Mouse (Mus musculus) olfactory bulb, adult 2 months (tissue): Measurements from ENCODE around the gene Gm10300. TPM values are rescaled to one million over a fixed set of nuclear protein-coding genes. Genes with fewer than 3 reads are reported as not detected.
A peak's percentile ranks its signal among the peaks of the same experiment; 100 is the strongest.

Experiments used
- H3K27ac ChIP-seq: fragments of 200-500 bp; 2 replicates; pipeline ENCODE4 v1.5.1; 2012; ENCODE audit warnings: low read depth, low read length; ENCODE audit not compliant: insufficient read depth
- H3K4me1 ChIP-seq: fragments of 200-500 bp; 2 replicates; pipeline ENCODE4 v1.6.1; 2012; ENCODE audit warnings: low read length; ENCODE audit not compliant: control insufficient read depth, insufficient read depth
- H3K4me3 ChIP-seq: fragments of 200-500 bp; 2 replicates; pipeline ENCODE4 v1.5.1; 2012; ENCODE audit warnings: mild to moderate bottlenecking, low read depth, low read length, moderate library complexity; ENCODE audit not compliant: insufficient read depth
- CTCF ChIP-seq: fragments of 200-500 bp; IDR thresholded peaks from 2 replicates; pipeline ENCODE4 v1.5.1; 2012; ENCODE audit warnings: low read depth, mild to moderate bottlenecking, low read length, moderate library complexity; ENCODE audit not compliant: insufficient read depth
- POLR2A ChIP-seq: fragments of 200-500 bp; IDR thresholded peaks from 2 replicates; pipeline ENCODE4 v1.6.1; 2012; ENCODE audit warnings: mild to moderate bottlenecking, low read depth, low read length, moderate library complexity; ENCODE audit not compliant: insufficient read depth
- WGBS: fragments of 180-500 bp; shearing (Covaris S2); methylation state at CpG from one replicate; pipeline ENCODE4 v1.1.7; 2018; 5-methylcytosine and 5-hydroxymethylcytosine counted together
- polyA plus RNA-seq: library from polyadenylated mRNA; stranded (reverse); fragments of >200 nt; gene quantifications from 2 replicates; pipeline ENCODE4 v1.2.4, GENCODE M21; 2012; ENCODE audit warnings: low replicate concordance; ENCODE audit not compliant: missing spikeins, insufficient read depth, insufficient read length

Gm10300 gene
- polyA plus RNA-seq, 1 experiment, result not detected

DNA sequence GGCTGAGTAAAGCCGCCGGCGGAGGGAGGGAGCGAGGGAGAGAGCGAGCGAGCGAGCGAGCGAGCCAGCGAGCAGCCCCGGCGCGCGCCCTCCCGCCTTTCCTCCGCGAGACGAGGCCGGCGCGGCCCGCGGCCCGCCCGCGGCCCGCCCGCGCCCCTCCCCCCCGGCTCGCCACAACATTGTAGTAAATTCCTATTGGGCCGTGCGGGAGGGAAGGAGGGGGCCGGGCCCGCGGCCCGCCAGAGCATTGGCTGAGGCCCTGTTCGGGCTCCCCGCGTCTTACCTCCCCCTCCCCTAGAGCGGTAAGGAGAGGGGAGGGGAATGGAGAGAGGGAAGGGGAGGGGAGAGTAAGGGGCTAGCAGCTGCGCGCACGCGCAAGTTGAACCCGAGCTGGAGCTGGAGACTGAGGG, 25.5 kb upstream of the Gm10300 start:
- peak overlapping the region; percentile 68 for H3K4me3 ChIP-seq
- H3K4me1 ChIP-seq, result peaks cover 9% of the 10 kb centered on the region
- H3K27ac ChIP-seq, result no peak overlapping the region
- TF ChIP-seq POLR2A (no peak), CTCF (no peak)
- WGBS, result under 1% methylated on average over 29 of the region's 46 CpGs

DNA sequence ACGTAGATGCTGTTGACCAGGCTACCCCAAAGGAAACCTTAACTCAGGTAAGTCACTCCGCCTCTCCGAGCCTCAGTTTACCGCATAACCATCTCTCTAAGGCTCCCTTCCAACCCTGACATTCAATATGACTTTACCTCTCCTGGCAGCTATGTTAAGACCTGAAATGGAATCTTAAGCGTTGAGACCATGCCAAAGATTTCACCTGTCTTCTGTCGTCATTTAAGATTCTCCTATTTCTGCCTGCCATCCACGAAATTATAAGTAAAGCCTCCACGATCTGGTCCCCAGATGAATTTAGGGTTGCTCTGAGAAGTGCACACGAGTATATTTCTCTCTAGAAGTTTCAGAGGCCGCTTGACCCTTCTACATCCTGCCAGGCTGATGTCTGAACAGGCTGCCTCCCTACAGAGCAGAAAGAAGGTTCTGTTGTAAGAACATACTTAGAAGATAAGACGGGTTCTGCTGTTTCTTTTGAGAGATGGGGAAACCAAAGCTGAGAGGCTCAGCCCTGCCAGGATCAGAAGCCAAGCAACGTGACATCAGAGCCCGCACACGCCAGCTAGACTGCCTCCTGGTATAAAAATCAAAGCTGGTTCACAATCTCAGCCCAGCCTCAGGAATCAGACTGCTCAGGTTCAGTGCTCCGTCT, 24.8 kb upstream of the Gm10300 start:
- TF ChIP-seq CTCF (no peak), POLR2A (no peak)
- H3K27ac ChIP-seq, result no peak overlapping the region
- WGBS, result 10% methylated on average over 15 of the region's 15 CpGs
- peaks cover 6% of the 10 kb centered on the region for H3K4me1 ChIP-seq
- H3K4me3 ChIP-seq, result no peak overlapping the region

DNA sequence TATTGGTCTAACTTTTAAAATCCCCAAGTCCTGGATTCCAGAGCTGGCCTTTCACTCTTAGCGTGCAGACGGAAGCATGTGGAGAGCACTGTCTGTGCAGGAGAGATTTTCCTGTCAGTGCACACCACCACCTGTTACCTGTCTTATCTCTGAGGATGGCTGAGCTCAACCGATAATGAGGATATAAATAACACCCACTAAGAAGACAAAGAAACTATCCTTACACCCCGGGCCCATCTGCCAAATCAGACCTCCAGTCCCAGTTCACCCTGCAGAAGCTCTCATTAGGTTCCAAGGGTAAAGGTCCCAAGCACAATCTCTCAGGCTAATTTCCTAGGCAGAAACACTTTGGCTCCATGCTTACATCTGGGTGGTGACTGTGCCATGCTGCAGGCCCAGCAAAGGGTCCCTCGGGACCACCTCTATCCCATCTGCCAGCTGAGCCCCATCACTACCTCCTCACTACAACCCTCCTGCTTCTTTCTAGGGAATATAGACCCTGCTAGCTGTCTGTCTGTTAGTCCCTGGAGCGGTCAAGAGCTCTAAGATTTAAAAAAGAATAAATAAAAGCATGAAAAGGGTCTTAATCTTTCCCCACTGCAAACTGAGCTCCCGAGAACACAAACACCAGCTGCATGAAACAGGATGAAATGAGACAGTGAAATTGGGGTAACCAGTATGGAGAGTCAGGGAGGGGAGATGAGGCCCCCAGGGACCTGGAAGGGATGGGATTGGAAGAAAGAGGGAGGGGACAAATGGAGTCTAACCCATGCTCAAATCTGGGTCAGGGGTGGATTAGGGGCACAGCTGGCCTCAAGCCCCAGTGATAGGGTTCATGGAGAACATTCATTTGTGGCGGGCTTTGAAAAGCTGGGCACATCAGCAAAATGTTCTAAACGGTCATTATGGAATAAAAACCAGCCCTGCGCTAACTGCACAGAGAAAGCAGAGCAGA, 22.9 kb upstream of the Gm10300 start:
- no peak overlapping the region for H3K4me3 ChIP-seq
- TF ChIP-seq POLR2A (no peak), CTCF (no peak)
- H3K27ac ChIP-seq, result no peak overlapping the region
- WGBS, result 86% methylated on average over 10 of the region's 10 CpGs
- peaks cover 6% of the 10 kb centered on the region for H3K4me1 ChIP-seq

DNA sequence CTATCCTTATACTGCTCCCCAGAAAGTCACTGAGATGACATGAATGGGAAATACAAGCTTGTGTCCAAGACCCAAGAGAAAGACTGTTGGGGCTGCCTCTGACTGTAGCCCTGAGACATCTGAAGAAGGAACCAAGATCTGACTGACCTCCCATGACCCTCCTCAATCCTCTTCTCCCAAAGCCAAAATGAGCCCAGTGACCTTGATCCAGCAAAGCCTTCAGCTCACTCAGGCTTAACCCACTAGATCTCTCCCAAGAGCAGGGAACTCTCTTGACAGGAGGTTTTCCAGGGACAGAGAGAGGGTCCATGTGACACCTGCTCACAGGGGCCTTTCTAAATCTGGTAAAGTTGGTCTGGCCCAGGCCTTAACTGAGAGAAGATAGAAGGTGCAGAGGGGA, 17.2 kb upstream of the Gm10300 start:
- Histone ChIP-seq H3K4me1 (no peaks in the 10 kb centered on the region), H3K27ac (no peak overlapping the region), H3K4me3 (no peak overlapping the region)
- no peak for TF ChIP-seq CTCF
- TF ChIP-seq POLR2A, result no peak

DNA sequence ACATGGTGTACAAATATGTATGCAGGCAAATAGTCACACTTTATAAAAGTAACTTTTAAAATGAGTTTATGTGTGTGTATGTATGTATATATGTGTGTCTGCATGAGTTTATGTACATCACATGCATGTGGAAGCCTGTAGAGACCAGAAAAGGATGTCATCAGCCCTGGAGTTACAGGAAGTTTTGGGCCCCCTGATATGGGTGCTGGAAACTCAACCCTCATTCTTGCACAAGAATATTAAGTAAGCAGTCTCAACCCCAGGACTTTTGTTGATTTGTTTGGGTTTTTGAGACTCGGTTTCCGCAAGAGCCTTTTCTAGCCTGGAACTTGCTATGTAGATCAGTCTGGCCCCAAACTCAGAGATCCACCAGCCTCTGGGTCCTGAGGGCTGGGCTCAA, 15.0 kb upstream of the Gm10300 start:
- H3K4me1 ChIP-seq, result no peaks in the 10 kb centered on the region
- no peak for TF ChIP-seq POLR2A
- TF ChIP-seq CTCF, result no peak
- no peak overlapping the region for H3K27ac ChIP-seq
- no peak overlapping the region for H3K4me3 ChIP-seq
- 88% methylated on average over 2 of the region's 2 CpGs for WGBS

DNA sequence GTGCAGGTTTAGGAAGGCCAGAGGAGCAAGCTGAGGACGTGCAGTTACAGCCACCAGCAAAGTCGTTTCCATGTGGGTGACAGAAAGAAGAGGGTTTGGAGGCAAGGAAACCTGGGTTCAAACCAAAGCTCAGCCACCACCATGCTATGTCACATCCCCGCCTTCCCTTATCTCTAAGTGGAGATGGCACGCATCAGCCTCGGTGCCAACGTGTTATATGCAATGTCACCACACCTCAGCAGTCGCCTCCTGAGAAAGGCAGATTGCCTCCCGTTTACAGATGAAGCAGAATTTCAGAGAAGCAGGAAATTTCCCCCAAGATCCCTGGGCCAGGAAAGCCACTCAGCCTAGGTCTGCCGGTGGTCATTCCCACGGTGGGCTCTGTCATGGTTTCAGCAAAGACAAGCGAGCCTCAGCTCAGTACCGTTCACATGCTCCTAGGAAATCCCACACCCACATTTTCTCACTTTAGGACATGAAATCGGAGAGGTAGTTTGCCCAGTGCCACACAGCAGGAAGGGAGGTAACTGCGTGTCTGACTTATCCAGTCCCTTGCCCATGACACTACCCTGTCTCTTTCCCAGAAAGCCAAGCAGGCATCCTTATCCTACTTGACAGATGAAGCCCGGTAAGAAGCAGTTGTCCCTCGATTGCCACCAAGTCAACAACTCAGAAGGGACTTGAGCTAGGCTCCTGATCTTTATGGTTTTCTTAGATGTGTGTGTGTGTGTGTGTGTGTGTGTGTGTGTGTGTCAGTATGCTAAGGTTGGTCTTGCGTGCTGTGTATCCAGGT, 14.3 kb upstream of the Gm10300 start:
- H3K27ac ChIP-seq, result no peak overlapping the region
- WGBS, result 80% methylated on average over 17 of the region's 17 CpGs
- TF ChIP-seq POLR2A (no peak), CTCF (no peak)
- no peaks in the 10 kb centered on the region for H3K4me1 ChIP-seq
- H3K4me3 ChIP-seq, result no peak overlapping the region

DNA sequence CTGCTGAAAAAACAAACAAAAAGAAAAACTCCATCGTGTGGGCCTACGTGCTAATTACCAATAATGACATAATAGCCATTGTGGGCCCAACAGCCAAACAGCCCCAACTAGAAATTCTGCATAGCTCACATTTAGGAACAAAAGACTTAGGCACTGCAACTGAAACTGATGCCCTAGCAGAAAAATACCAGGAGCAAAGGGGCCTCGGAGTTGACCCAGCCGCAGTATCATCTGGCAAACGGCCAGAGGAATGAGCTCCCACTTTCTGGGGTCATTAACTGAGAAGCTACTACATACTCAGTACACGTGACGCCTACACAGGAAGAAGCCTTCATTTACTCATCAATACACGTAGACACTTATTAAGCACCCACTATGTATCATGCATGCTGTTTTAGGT, 12.2 kb upstream of the Gm10300 start:
- TF ChIP-seq POLR2A (no peak), CTCF (no peak)
- Histone ChIP-seq H3K27ac (no peak overlapping the region), H3K4me1 (no peaks in the 10 kb centered on the region), H3K4me3 (no peak overlapping the region)
- WGBS, result 46% methylated on average over 8 of the region's 8 CpGs

DNA sequence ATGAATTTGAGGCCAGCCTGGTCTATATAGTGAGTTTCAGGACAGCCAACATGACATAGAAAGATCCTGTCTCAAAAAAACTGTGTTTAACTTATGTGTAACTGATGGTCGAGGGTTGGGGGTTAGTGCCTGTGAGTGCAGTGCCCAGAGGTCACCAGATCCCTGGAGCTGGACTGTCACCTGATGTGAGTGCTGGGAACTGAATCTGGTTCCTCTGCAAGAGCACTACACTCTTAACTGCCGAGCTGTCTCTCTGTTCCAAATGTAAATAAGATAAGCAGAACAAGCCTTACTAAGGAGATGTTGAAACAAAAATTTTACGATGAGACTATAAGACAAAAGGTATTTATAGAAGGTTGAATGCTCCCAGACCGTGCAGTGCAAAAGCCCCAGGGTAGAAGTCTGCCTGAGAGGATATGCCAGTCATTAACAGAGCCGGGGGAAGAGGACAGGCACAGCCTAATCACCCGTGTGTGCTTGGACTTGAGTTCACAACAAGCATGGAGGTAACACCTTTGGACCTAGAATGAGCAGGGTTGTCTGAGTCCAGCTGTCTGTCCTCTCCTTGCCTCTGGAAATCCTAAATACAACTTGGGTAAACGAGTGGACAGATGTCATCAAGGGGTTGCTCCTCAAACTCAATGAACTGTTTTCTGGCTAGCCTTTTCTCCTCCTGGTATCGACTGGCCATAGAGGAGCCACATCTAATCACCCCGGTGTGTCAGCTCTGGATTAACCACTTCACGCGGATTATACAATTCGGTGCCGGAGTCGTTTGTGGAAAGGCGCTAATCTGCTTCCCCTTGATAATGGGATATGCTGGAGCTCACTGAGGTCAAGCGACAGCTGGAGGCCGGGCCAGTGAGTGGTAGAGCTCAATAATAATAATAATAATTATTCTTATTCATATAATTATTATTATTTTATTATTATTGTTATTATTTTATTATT, 11.3 kb upstream of the Gm10300 start:
- TF ChIP-seq POLR2A, result no peak
- no peak for TF ChIP-seq CTCF
- no peak overlapping the region for H3K27ac ChIP-seq
- no peak overlapping the region for H3K4me3 ChIP-seq
- WGBS, result 83% methylated on average over 17 of the region's 17 CpGs
- no peaks in the 10 kb centered on the region for H3K4me1 ChIP-seq

DNA sequence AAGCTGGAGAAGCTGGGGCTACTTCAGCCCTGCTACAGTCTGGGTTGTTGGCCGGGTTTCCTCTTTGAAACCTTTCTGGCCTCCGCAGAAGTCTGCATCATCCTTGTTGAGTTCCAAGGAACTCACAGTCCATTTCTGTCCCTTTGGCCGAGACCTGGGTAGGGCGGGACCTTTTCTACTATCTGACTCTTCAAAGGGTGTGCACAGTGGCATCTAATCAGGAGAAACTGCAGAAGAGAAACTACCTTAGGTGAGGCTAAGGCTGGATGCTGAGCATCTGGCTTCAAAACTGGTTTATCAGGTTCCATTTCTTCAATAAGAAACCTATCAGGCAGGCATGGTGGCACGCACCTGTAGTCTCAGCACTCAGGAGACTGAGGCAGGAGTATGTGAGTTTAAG, 9.9 kb upstream of the Gm10300 start:
- H3K4me1 ChIP-seq, result no peaks in the 10 kb centered on the region
- TF ChIP-seq POLR2A (no peak), CTCF (no peak)
- H3K27ac ChIP-seq, result no peak overlapping the region
- 97% methylated on average over 5 of the region's 5 CpGs for WGBS
- H3K4me3 ChIP-seq, result no peak overlapping the region
